Mouse (Mus musculus): ENCODE results near the gene Lhx8.

The Lhx8 gene

DNA sequence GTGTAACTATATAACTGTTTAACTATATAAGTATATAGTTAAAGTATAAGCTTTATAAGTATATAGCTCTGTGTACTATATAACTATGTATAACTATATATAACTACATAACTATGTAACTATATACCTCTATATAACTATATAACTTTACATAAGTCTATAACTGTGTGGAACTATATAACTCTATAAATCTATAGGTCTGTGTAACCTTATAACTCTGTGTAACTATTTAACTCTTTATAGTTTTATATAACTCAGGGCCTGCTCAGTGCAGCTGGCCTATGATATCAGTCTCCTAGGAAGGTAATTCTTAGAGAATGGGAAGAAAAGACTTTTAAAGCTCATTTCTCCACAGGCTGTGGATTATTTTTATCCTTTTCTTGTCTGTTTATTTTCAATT lies 73.1 kb downstream of the Lhx8 start:
- no peak for DNase-seq (ENCODE audit: low read depth, low spot score)

Measured in ES-CJ7 (cell line).